Mouse (Mus musculus) bone marrow, adult 2 months (tissue): ENCODE measurements at regions not wholly inside any gene's neighbourhood (a gene's known extent, or its start where the extent isn't known, plus 50 kb on each side); places are given as distances from the start of the nearest gene placed in this dataset.

ENCODE experiments used
- CTCF ChIP-seq: fragments of 200-500 bp; IDR thresholded peaks from 2 replicates; pipeline ENCODE4 v1.5.1; 2011; ENCODE audit warnings: low read length, control low read depth; ENCODE audit not compliant: control insufficient read depth, insufficient read depth
- POLR2A ChIP-seq: fragments of 200-500 bp; IDR thresholded peaks from 2 replicates; pipeline ENCODE4 v1.6.1; 2011; ENCODE audit warnings: low read depth, mild to moderate bottlenecking, control low read depth, low read length, borderline replicate concordance; ENCODE audit not compliant: control insufficient read depth

- TF ChIP-seq POLR2A (no peak), CTCF (no peak)
These were observed 812.0 kb upstream of the Intu start for GRCm38 (mm10) chr3:39718946-39719545.
